Mouse (Mus musculus): Measurements from ENCODE around the gene Alg5. TPM values are rescaled to one million over a fixed set of nuclear protein-coding genes. Genes with fewer than 3 reads are reported as not detected.
"Not testable (repeated sequence)": the region's sequence is repeated elsewhere in the genome, so short reads cannot be mapped to it uniquely, and the experiment has no call there.

Gene Alg5
- total RNA-seq, 1 experiment = 38.1 TPM

- no peak for DNase-seq (ENCODE audit: low read depth, low spot score)
- no peak overlapping the region; the same call in 1 of the 2 replicates for H3K9ac ChIP-seq (ENCODE audit: insufficient read depth, low read depth, low read length, poor library complexity, severe bottlenecking)
- TF ChIP-seq CHD2 (IDR thresholded peaks at IDR 0.05; ENCODE audit: low read depth, low read length) = no peak
- TF ChIP-seq HCFC1 (IDR thresholded peaks at IDR 0.05; ENCODE audit: borderline replicate concordance, insufficient read depth, low read length) = no peak
- TF ChIP-seq ZC3H11A (IDR thresholded peaks at IDR 0.05; ENCODE audit: borderline replicate concordance, low read depth, low read length) = no peak
- no peak for TF ChIP-seq MAFK (IDR thresholded peaks at IDR 0.05; ENCODE audit: insufficient read depth, low read depth, low read length)
- TF ChIP-seq ZNF384 (IDR thresholded peaks at IDR 0.05; ENCODE audit: low read depth, low read length) = no peak
- peaks cover 0 to 4% of the 10 kb centered on the region in 2 experiments; a peak in 2 of 4 replicates for H3K4me1 ChIP-seq (ENCODE audit: control insufficient read depth in 2 of 2, insufficient read depth in 2 of 2, low read length in 2 of 2, poor library complexity in 1 of 2)
- in situ Hi-C loops (cut with MboI; ENCODE audit: low sequenced_read_pairs in 2 of 2, unreplicated experiment in 2 of 2) = no loop called here
- no peak overlapping the region for H3K4me3 ChIP-seq (ENCODE audit: insufficient read depth in 1 of 2, low read depth in 1 of 2, low read length in 2 of 2, poor library complexity in 1 of 2, severe bottlenecking in 1 of 2)
- no peaks in the 10 kb centered on the region for H3K36me3 ChIP-seq (ENCODE audit: control insufficient read depth, insufficient read depth, low read length, poor library complexity, severe bottlenecking)
- no peaks in the 10 kb centered on the region for H3K9me3 ChIP-seq (ENCODE audit: control insufficient read depth, insufficient read depth, low read depth, low read length)
- H3K27ac ChIP-seq (ENCODE audit: insufficient read depth, low read depth, low read length, poor library complexity, severe bottlenecking) = no peak overlapping the region
Measured at GRCm38 (mm10) chr3:54764418-54764817, 29.1 kb downstream of the Alg5 start.

- H3K4me3 ChIP-seq (ENCODE audit: insufficient read depth in 1 of 2, low read depth in 1 of 2, low read length in 2 of 2, poor library complexity in 1 of 2, severe bottlenecking in 1 of 2); H3K9me3 ChIP-seq (ENCODE audit: control insufficient read depth, insufficient read depth, low read depth, low read length); H3K36me3 ChIP-seq (ENCODE audit: control insufficient read depth, insufficient read depth, low read length, poor library complexity, severe bottlenecking); DNase-seq (ENCODE audit: low read depth, low spot score); H3K9ac ChIP-seq (ENCODE audit: insufficient read depth, low read depth, low read length, poor library complexity, severe bottlenecking); H3K4me1 ChIP-seq (ENCODE audit: control insufficient read depth in 2 of 2, insufficient read depth in 2 of 2, low read length in 2 of 2, poor library complexity in 1 of 2); in situ Hi-C loops (cut with MboI; ENCODE audit: low sequenced_read_pairs in 2 of 2, unreplicated experiment in 2 of 2); H3K27ac ChIP-seq (ENCODE audit: insufficient read depth, low read depth, low read length, poor library complexity, severe bottlenecking): not testable (repeated sequence)
Measured at GRCm38 (mm10) chr3:54765521-54765920, 30.2 kb downstream of the Alg5 start.

DNA sequence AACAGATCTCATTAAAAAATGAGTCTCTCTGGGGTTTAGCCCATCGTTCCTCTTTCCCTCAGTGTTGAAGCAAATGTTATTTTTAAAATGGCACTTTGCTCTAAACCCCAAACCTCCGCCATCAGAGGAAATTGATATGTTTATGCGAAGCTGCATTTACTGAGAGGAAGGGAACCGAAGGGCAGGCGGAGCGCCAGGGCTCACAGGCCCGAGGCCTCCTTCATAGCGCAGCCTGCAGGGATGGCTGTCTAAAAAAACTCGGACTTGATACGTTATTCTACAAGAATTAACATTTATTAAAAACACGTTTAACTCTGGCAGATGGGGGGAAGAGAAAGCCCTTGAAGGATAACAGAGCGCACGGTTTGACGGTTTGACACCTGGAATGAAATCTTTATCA is 30.7 kb downstream of the Alg5 start:
- in situ Hi-C loops (cut with MboI; ENCODE audit: low sequenced_read_pairs in 2 of 2, unreplicated experiment in 2 of 2) = no loop called here
- no peaks in the 10 kb centered on the region for H3K9me3 ChIP-seq (ENCODE audit: control insufficient read depth, insufficient read depth, low read depth, low read length)
- DNase-seq (ENCODE audit: low read depth, low spot score) = no peak
- no peaks in the 10 kb centered on the region for H3K36me3 ChIP-seq (ENCODE audit: control insufficient read depth, insufficient read depth, low read length, poor library complexity, severe bottlenecking)
- H3K4me1 ChIP-seq (ENCODE audit: control insufficient read depth in 2 of 2, insufficient read depth in 2 of 2, low read length in 2 of 2, poor library complexity in 1 of 2) = peaks cover 0 to 4% of the 10 kb centered on the region in 2 experiments; a peak in 2 of 4 replicates
- H3K27ac ChIP-seq (ENCODE audit: insufficient read depth, low read depth, low read length, poor library complexity, severe bottlenecking) = no peak overlapping the region
- H3K4me3 ChIP-seq (ENCODE audit: insufficient read depth in 1 of 2, low read depth in 1 of 2, low read length in 2 of 2, poor library complexity in 1 of 2, severe bottlenecking in 1 of 2) = no peak overlapping the region
- TF ChIP-seq HCFC1 (IDR thresholded peaks at IDR 0.05; ENCODE audit: borderline replicate concordance, insufficient read depth, low read length) = no peak
- TF ChIP-seq CHD2 (IDR thresholded peaks at IDR 0.05; ENCODE audit: low read depth, low read length) = no peak
- TF ChIP-seq ZC3H11A (IDR thresholded peaks at IDR 0.05; ENCODE audit: borderline replicate concordance, low read depth, low read length) = no peak
- TF ChIP-seq ZNF384 (IDR thresholded peaks at IDR 0.05; ENCODE audit: low read depth, low read length) = peak; percentile 83
- TF ChIP-seq MAFK (IDR thresholded peaks at IDR 0.05; ENCODE audit: insufficient read depth, low read depth, low read length) = no peak
- H3K9ac ChIP-seq (ENCODE audit: insufficient read depth, low read depth, low read length, poor library complexity, severe bottlenecking) = no peak overlapping the region

GRCm38 (mm10) chr3:54766811-54767210 is 31.5 kb downstream of the Alg5 start:
- Histone ChIP-seq H3K9me3 (ENCODE audit: control insufficient read depth, insufficient read depth, low read depth, low read length) (no peaks in the 10 kb centered on the region), H3K9ac (ENCODE audit: insufficient read depth, low read depth, low read length, poor library complexity, severe bottlenecking) (no peak overlapping the region), H3K4me3 (ENCODE audit: insufficient read depth in 1 of 2, low read depth in 1 of 2, low read length in 2 of 2, poor library complexity in 1 of 2, severe bottlenecking in 1 of 2) (no peak overlapping the region), H3K36me3 (ENCODE audit: control insufficient read depth, insufficient read depth, low read length, poor library complexity, severe bottlenecking) (no peaks in the 10 kb centered on the region), H3K4me1 (ENCODE audit: control insufficient read depth in 2 of 2, insufficient read depth in 2 of 2, low read length in 2 of 2, poor library complexity in 1 of 2) (peaks cover 0 to 4% of the 10 kb centered on the region in 2 experiments; a peak in 2 of 4 replicates), H3K27ac (ENCODE audit: insufficient read depth, low read depth, low read length, poor library complexity, severe bottlenecking) (no peak overlapping the region)
- in situ Hi-C loops (cut with MboI; ENCODE audit: low sequenced_read_pairs in 2 of 2, unreplicated experiment in 2 of 2) = no loop called here
- TF ChIP-seq MAFK (IDR thresholded peaks at IDR 0.05; ENCODE audit: insufficient read depth, low read depth, low read length) (no peak), ZC3H11A (IDR thresholded peaks at IDR 0.05; ENCODE audit: borderline replicate concordance, low read depth, low read length) (no peak), ZNF384 (IDR thresholded peaks at IDR 0.05; ENCODE audit: low read depth, low read length) (no peak), HCFC1 (IDR thresholded peaks at IDR 0.05; ENCODE audit: borderline replicate concordance, insufficient read depth, low read length) (no peak), CHD2 (IDR thresholded peaks at IDR 0.05; ENCODE audit: low read depth, low read length) (no peak)
- no peak for DNase-seq (ENCODE audit: low read depth, low spot score)

DNA sequence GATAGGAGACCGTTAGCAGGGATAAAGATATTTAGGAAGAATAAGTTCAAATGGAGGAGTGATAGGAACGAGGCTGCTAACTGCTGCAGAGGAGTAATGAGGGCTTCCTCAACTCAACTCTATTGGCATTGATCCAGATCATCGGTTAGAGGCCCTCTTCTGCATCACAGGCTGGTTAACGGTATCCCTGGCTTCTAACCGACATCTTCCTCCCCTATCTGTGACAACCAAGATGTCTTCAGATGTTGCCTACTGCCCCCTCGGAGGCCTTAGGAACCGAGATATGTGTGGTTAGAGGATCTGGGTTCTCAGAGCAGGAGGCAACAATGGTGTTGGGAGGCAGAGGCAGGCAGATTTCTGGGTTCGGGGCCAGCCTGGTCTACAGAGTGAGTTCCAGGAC is 33.3 kb downstream of the Alg5 start:
- Histone ChIP-seq H3K9me3 (ENCODE audit: control insufficient read depth, insufficient read depth, low read depth, low read length) (no peaks in the 10 kb centered on the region), H3K4me3 (ENCODE audit: insufficient read depth in 1 of 2, low read depth in 1 of 2, low read length in 2 of 2, poor library complexity in 1 of 2, severe bottlenecking in 1 of 2) (no peak overlapping the region), H3K9ac (ENCODE audit: insufficient read depth, low read depth, low read length, poor library complexity, severe bottlenecking) (no peak overlapping the region), H3K4me1 (ENCODE audit: control insufficient read depth in 2 of 2, insufficient read depth in 2 of 2, low read length in 2 of 2, poor library complexity in 1 of 2) (peaks cover 0 to 4% of the 10 kb centered on the region in 2 experiments; a peak in 2 of 4 replicates), H3K36me3 (ENCODE audit: control insufficient read depth, insufficient read depth, low read length, poor library complexity, severe bottlenecking) (no peaks in the 10 kb centered on the region), H3K27ac (ENCODE audit: insufficient read depth, low read depth, low read length, poor library complexity, severe bottlenecking) (no peak overlapping the region)
- in situ Hi-C loops (cut with MboI; ENCODE audit: low sequenced_read_pairs in 2 of 2, unreplicated experiment in 2 of 2) = no loop called here
- no peak for TF ChIP-seq ZC3H11A (IDR thresholded peaks at IDR 0.05; ENCODE audit: borderline replicate concordance, low read depth, low read length)
- no peak for TF ChIP-seq ZNF384 (IDR thresholded peaks at IDR 0.05; ENCODE audit: low read depth, low read length)
- TF ChIP-seq MAFK (IDR thresholded peaks at IDR 0.05; ENCODE audit: insufficient read depth, low read depth, low read length) = no peak
- no peak for TF ChIP-seq HCFC1 (IDR thresholded peaks at IDR 0.05; ENCODE audit: borderline replicate concordance, insufficient read depth, low read length)
- no peak for TF ChIP-seq CHD2 (IDR thresholded peaks at IDR 0.05; ENCODE audit: low read depth, low read length)
- DNase-seq (ENCODE audit: low read depth, low spot score) = no peak

Data from ES-E14 (cell line).